Mouse (Mus musculus) ES-Bruce4 (cell line): ENCODE data around the gene Gm31371.
"Not testable (repeated sequence)": the region's sequence is repeated elsewhere in the genome, so short reads cannot be mapped to it uniquely, and the experiment has no call there.

ENCODE experiments used
- CTCF ChIP-seq: IDR thresholded peaks from one replicate; pipeline ENCODE4 v1.8.1; 2011; ENCODE audit warnings: low read depth, low read length
- EP300 ChIP-seq: IDR thresholded peaks from 2 replicates; pipeline ENCODE4 v1.6.1; 2011; ENCODE audit warnings: low read depth, low read length; ENCODE audit not compliant: insufficient read depth
- POLR2A ChIP-seq: IDR thresholded peaks from one replicate; pipeline ENCODE4 v1.8.1; 2011; ENCODE audit warnings: low read length; ENCODE audit not compliant: insufficient read depth

- TF ChIP-seq CTCF, POLR2A, EP300: not testable (repeated sequence)
These were observed 65.0 kb downstream of the Gm31371 start for GRCm38 (mm10) chr8:19968151-19968550.
